Mouse (Mus musculus) embryonic facial prominence, embryonic 10.5 days (tissue): ENCODE data around the gene Tarbp2. TPM values are rescaled to one million over a fixed set of nuclear protein-coding genes. Genes with fewer than 3 reads are reported as not detected.

ENCODE experiments used
- DNase-seq: peaks from one replicate; pipeline ENCODE4 v3.0.0-alpha.2; 2017; ENCODE audit warnings: low spot score
- H3K27ac ChIP-seq: fragments of 300-500 bp; sonication (generic); replicated peaks from 2 replicates; pipeline ENCODE4 v1.5.1; 2016; ENCODE audit warnings: mild to moderate bottlenecking
- H3K27me3 ChIP-seq: fragments of 300-500 bp; sonication (generic); replicated peaks from 2 replicates; pipeline ENCODE4 v1.6.1; 2016; ENCODE audit warnings: low read depth, mild to moderate bottlenecking; ENCODE audit not compliant: poor library complexity, severe bottlenecking
- H3K36me3 ChIP-seq: fragments of 300-500 bp; sonication (generic); replicated peaks from 2 replicates; pipeline ENCODE4 v1.6.1; 2016; ENCODE audit warnings: mild to moderate bottlenecking, moderate library complexity
- H3K4me1 ChIP-seq: fragments of 300-500 bp; sonication (generic); 2 replicates; pipeline ENCODE4 v1.6.1; 2016
- H3K4me3 ChIP-seq: fragments of 300-500 bp; sonication (generic); 2 replicates; pipeline ENCODE4 v1.5.1; 2016; ENCODE audit warnings: mild to moderate bottlenecking, moderate library complexity
- H3K9me3 ChIP-seq: fragments of 300-500 bp; sonication (generic); 2 replicates; pipeline ENCODE4 v1.6.1; 2016; ENCODE audit warnings: mild to moderate bottlenecking
- WGBS: fragments of 180-500 bp; shearing (Covaris S2); methylation state at CpG from one replicate; pipeline ENCODE4 v1.1.7; 2016; 5-methylcytosine and 5-hydroxymethylcytosine counted together
- polyA plus RNA-seq: library from polyadenylated mRNA; unstranded; fragments of >200 nt; fragmentation: Nextera tagmentation; extraction: Ambion mirVana; gene quantifications from 2 replicates; pipeline ENCODE4 v1.2.1, GENCODE M21; 2016

Tarbp2 gene
- polyA plus RNA-seq, 1 experiment from 2014 or later = 140 TPM

DNA sequence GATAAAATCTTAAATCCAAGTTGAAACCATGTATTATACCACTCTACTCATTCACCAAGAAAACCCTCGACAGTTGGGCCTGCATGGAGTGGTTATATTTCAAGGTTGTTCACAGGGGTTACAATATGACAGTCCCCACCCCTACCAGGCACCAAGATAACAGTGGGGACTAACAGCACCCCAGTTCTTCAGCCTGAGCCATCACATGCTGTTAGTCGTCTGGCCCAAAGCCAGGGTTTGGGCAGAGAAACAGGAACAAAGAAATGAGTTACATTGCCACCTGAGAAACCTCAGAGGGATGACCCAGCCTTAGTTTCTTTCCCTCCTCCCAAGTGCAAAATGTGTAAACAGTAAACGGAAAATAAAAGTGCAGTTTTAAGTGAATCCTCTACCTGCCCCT lies 18.6 kb upstream of the Tarbp2 start:
- Histone ChIP-seq H3K4me3 (no peak overlapping the region), H3K4me1 (no peaks in the 10 kb centered on the region), H3K9me3 (no peaks in the 10 kb centered on the region), H3K27me3 (no peaks in the 10 kb centered on the region), H3K36me3 (peaks cover 99% of the 10 kb centered on the region), H3K27ac (no peak overlapping the region)
- no peak for DNase-seq
- WGBS = 82% methylated on average over 3 of the region's 3 CpGs

DNA sequence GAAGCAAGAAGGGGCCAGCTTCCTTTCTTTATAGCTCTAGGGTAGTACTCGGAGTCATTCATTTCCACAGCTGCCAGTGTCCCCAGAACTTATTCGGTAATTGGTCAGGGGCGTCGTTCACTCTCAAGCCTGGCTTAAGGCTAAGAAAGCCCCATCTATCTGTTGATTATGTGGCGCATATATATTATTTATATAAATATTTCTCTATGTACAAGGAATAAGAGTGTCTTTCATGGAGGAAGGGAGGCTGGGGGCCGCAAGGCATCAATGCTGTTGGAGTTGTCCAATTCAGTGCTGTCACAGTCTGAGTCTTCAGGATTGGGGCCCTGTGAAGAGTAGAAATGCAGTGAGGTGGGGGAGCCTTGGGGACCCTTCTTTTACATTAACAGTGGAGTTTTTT lies 18.1 kb upstream of the Tarbp2 start:
- H3K27me3 ChIP-seq = no peaks in the 10 kb centered on the region
- peaks cover 99% of the 10 kb centered on the region for H3K36me3 ChIP-seq
- no peak overlapping the region for H3K4me3 ChIP-seq
- DNase-seq = no peak
- no peaks in the 10 kb centered on the region for H3K4me1 ChIP-seq
- no peaks in the 10 kb centered on the region for H3K9me3 ChIP-seq
- WGBS = 92% methylated on average over 6 of the region's 6 CpGs
- no peak overlapping the region for H3K27ac ChIP-seq

DNA sequence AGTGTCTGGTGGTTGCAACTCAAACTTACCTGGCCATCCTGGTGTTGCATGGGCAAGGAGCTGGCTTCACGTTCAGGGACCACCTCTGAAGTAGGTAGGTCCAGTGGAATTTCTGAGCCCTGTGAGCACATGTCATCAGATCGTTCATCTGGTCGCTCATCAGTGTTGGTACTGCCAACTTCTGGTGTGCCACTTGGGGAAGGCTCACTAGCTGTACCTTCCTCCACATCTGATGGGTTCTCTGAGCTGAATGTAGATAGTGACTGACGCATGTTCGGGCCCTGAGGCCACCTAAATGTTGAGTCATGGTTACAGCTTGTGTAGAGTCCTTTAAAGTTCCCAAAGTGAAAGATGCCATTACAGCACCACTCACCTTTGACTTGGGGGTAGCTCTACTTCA lies 17.5 kb upstream of the Tarbp2 start:
- no peak for DNase-seq
- H3K27ac ChIP-seq = no peak overlapping the region
- H3K36me3 ChIP-seq = peaks cover 99% of the 10 kb centered on the region
- H3K4me1 ChIP-seq = peaks cover 3% of the 10 kb centered on the region; the same call in 1 of the 2 replicates
- no peak overlapping the region for H3K4me3 ChIP-seq
- 94% methylated on average over 5 of the region's 5 CpGs for WGBS
- no peaks in the 10 kb centered on the region for H3K27me3 ChIP-seq
- H3K9me3 ChIP-seq = no peaks in the 10 kb centered on the region

DNA sequence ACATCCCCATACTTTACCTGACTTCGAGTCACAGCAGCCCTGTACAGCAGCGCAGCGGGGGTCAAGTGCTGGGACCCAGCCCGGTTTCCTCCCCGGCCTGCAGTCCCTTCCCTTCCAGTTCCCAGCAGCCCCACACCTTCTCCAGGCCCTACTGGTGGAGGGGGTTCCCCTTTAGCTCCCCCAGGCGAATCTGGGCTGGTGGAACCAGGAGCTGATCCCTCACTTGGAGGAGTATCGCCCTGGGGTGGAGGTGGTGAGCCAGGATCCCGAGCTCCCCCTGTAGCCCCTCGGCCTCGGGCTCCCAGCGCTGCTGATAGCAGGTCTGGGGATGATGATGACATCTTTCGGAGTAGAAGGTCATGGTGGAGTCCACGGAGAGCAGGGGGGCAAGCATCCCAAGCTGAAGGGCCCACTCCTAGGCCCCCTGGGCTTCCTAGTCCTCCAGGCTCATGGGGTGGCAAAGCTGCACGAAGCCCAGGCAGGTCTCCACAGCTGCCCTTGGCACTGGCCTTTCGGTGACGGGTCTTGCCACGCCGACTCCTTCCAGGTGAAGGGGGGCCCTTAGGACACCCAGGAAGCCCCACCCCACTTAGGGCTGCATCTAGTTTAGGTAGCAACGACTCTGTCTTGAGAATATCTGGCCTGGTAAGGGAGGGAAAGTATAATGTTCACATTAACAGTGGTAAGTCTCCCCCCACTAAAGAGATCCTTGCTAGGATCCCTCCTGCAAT lies 16.7 kb upstream of the Tarbp2 start:
- 89% methylated on average over 19 of the region's 19 CpGs for WGBS

DNA sequence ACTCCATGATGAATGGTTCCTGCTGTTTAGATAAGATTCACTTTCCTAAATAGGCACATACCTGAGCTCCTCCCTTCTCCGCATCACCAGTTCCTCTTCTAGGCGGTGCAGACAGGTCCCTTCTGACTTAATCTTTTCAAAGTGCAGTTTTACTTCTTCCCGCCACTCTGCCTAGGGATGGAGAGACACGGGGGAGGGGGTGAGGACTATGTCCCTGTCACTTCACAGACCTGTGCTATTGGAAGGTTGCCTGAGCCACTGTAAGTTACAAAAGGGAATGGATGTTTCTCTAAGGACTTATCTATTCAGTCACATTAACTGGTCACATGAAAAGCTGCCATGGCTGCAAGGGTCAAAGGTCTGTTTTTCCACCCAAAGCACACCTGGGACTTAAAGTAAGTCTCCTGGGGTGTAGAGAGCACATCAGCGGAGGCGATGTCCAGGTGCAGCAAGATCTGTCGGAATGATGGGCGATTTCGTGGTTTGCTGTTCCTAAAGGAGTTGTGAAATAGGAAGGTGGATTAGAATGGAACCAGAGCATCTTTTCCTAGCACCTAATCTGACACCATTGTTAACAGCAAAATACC lies 15.6 kb upstream of the Tarbp2 start:
- Histone ChIP-seq H3K36me3 (peaks cover 96% of the 10 kb centered on the region), H3K27me3 (no peaks in the 10 kb centered on the region), H3K4me3 (no peak overlapping the region), H3K27ac (no peak overlapping the region), H3K4me1 (peaks cover 6% of the 10 kb centered on the region; the same call in 1 of the 2 replicates), H3K9me3 (no peaks in the 10 kb centered on the region)
- WGBS = 78% methylated on average over 9 of the region's 9 CpGs
- no peak for DNase-seq

More for the DNA sequence above, 16.7 kb upstream of the Tarbp2 start:
- Histone ChIP-seq H3K4me3 (no peak overlapping the region), H3K9me3 (no peaks in the 10 kb centered on the region), H3K4me1 (peaks cover 6% of the 10 kb centered on the region; the same call in 1 of the 2 replicates), H3K36me3 (peaks cover 99% of the 10 kb centered on the region), H3K27me3 (no peaks in the 10 kb centered on the region), H3K27ac (no peak overlapping the region)
- DNase-seq = no peak

DNA sequence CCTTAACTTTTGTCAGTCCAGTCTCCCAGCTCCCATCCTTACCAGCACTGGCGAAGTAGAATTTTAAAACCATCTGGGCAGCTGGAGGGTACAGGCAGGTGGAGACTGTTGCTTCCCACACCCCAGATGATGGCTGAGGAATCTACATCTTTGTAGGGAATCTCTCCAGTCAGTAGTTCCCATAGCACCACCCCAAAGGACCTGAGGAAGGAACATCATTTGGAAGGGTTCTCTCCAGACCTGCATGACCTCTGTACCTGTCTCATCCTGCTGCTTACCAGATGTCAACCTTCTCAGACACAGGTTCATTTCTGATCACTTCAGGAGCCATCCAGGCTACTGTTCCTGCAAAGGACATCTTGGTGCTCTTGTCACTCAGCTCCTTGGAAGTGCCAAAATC lies 14.5 kb upstream of the Tarbp2 start, which contains the start of gene Gm10337:
Gm10337 (plus strand) TSS at position 276 of the 400 bp plus-strand sequence.
- Histone ChIP-seq H3K36me3 (peaks cover 95% of the 10 kb centered on the region), H3K27me3 (no peaks in the 10 kb centered on the region), H3K4me3 (no peak within 1 kb of the TSS), H3K9me3 (no peaks in the 10 kb centered on the region), H3K4me1 (peaks cover 6% of the 10 kb centered on the region; the same call in 1 of the 2 replicates), H3K27ac (no peak within 1 kb of the TSS)
- WGBS = 93% methylated on average over 1 of the region's 1 CpGs
- DNase-seq = no peak

DNA sequence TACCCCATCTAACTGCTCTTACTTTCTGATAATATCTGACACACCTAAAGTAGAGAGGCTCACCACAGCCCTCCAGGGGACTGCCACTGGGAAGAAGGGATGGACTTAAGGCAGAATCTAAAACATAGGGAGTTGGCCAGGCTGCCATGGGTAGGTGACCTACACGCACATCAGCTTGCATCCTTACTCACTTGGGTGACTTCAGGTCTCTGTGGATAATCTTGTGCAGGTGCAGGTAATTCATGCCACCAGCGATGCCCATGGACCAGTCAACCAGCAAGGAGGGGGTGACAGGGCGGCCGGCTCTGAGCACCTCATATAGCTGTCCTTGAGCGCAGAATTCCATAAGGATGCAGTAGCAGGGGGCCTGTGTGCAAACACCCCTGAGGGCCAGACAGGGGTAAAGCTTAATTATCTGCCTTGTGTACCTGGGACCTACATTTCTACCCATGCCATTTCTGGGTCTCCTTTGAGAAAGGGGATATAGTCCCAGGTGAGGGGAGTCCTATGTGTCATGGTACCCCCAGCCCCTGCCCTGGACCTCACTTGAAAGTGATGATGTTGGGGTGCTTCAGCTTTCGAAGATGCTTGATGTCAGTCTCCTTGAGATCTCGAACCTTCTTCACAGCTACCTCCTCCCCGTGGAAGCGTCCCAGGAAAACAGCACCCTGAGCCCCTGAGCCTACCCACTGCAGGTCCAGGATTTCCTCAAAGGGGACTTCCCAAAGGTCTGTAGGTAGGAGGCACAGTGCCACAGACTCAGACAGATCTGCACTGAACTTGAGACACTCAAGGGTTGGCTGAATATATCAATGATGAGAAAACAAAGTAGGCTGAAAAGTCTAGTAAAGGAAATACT lies 13.8 kb upstream of the Tarbp2 start:
- H3K4me3 ChIP-seq = no peak overlapping the region
- DNase-seq = no peak
- no peak overlapping the region for H3K27ac ChIP-seq
- WGBS = 89% methylated on average over 9 of the region's 9 CpGs
- H3K27me3 ChIP-seq = no peaks in the 10 kb centered on the region
- no peaks in the 10 kb centered on the region for H3K9me3 ChIP-seq
- peaks cover 6% of the 10 kb centered on the region; the same call in 1 of the 2 replicates for H3K4me1 ChIP-seq
- peaks cover 93% of the 10 kb centered on the region for H3K36me3 ChIP-seq

DNA sequence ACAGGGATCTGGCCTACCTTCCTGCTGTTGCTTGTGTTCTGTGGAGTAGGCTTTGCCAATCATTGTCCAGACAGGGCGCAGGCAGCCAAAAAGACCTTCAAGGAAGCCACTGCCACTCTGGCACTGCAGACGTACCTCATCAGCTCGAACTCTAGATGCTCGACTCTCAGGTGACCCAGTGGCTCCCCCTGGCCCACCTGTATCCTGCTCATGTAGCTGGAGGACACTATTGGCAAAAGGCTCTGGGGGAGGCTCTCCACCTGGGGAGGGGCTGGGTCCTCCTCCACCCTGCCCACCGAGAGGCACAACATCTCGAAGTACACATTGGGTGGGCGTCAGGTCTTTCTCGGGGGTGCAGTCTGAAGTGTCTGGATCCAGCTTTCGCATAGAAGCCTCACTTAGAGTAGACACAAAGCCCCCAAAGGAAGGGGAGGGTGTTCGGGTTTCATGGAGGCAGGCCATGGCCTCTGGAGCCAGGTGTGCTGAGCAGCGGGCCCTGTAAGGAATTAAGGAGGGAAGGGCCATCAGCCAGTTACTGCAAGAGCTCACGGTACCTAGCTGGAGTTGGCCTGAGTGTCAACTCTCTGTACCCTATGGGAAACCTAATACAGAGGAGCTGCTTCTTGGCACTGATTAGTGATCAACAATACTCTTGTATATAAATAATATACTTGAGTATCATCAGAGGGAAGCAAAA lies 12.8 kb upstream of the Tarbp2 start:
- Histone ChIP-seq H3K9me3 (no peaks in the 10 kb centered on the region), H3K4me3 (no peak overlapping the region), H3K27ac (no peak overlapping the region), H3K27me3 (no peaks in the 10 kb centered on the region), H3K36me3 (peaks cover 83% of the 10 kb centered on the region), H3K4me1 (peaks cover 15% of the 10 kb centered on the region)
- 79% methylated on average over 12 of the region's 12 CpGs for WGBS
- no peak for DNase-seq

DNA sequence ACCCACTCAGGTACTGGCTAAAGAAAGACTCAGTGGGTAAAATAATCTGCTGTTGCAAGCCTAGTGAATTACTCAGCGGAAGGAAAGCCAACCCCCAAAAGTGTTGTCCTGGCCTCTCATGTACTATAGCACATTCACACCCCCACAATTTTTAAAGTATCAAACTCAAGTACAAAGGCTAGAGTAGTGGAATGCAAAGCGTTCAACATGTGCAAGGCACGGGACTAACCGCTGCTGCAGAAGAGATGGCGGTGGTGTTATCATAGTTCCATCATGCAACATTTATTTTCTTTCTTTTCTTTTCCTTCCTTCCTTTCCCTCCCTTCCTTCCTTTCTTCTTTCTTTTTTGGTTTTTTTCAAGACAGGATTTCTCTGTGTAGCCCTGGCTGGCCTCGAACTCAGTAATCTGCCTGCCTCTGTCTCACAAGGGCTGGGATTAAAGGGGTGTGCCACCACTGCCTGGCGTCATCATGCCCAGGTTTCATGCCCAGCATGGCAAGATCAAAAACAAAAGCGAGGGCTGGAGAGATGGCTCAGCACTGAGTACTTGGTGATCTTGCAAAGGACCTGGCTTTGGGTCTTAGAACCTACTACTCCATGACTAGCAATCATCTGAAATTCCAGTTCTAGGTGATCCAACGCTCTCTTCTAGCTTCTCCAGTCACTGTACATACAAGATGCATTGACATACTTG lies 12.1 kb upstream of the Tarbp2 start:
- Histone ChIP-seq H3K4me3 (no peak overlapping the region), H3K27me3 (no peaks in the 10 kb centered on the region), H3K4me1 (peaks cover 22% of the 10 kb centered on the region), H3K36me3 (peaks cover 76% of the 10 kb centered on the region), H3K9me3 (no peaks in the 10 kb centered on the region), H3K27ac (no peak overlapping the region)
- 92% methylated on average over 9 of the region's 9 CpGs for WGBS
- DNase-seq = no peak

DNA sequence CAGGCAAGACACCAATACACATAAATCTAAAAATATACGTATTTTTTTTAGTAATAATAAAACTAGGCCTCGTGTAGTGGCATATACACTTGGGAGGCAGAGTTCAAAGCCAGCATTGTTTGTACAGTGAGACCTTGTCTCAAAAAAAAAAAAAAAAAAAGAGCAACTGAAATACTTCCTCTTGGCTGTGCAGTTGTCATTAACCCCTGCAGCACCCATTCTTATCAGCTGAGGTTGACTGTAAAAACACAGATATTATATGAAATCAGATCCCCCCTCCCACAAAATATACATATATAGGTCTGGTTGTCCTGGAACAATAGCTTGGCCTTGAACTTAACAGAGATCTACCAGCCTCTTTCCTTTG lies 11.5 kb upstream of the Tarbp2 start:
- no peak for DNase-seq
- 69% methylated on average over 2 of the region's 2 CpGs for WGBS
- no peak overlapping the region for H3K27ac ChIP-seq
- no peak overlapping the region for H3K4me3 ChIP-seq
- H3K4me1 ChIP-seq = peaks cover 28% of the 10 kb centered on the region
- H3K9me3 ChIP-seq = no peaks in the 10 kb centered on the region
- peaks cover 70% of the 10 kb centered on the region for H3K36me3 ChIP-seq
- H3K27me3 ChIP-seq = no peaks in the 10 kb centered on the region

DNA sequence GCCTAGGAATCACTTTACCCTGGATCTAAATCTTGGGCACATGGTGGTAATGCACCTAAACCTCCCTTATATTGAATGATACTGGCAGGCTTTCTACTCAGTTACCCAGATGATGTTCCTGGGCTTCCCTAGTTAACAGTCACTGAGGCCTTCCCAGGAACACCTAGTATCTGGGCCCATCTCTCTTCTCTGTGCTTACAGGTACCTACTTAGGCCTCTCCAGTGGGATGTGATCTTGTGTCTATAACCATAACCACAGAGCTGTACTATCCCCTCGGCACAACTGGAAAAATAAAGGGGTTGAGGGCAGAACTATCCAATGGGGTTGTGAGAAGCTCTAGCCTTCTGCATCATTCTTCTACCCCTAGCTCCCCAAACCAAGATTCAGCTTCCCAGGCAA lies 11.1 kb upstream of the Tarbp2 start:
- no peak overlapping the region for H3K4me3 ChIP-seq
- 92% methylated on average over 1 of the region's 1 CpGs for WGBS
- H3K4me1 ChIP-seq = peaks cover 32% of the 10 kb centered on the region
- peaks cover 66% of the 10 kb centered on the region for H3K36me3 ChIP-seq
- no peak for DNase-seq
- no peaks in the 10 kb centered on the region for H3K27me3 ChIP-seq
- no peak overlapping the region for H3K27ac ChIP-seq
- no peaks in the 10 kb centered on the region for H3K9me3 ChIP-seq

DNA sequence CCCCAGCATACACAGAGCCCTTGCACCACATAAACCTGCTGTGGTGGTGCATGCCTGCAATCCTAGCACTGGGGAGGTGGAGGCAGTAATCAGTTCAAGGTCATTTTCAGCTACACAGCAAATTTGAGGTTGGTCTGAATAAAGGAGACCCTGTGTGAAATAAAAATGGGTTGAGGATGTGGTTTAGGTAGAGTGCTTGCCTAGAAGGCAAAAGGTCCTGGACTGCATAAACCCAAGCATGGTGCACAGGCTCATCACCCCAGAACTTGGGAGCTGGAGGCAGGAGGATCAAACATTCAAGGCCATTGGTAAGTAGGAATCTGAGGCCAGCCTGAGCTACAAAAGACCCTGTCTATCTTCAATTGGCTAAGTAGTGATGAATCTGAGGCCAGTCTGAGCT lies 10.4 kb upstream of the Tarbp2 start:
- Histone ChIP-seq H3K4me1 (peaks cover 39% of the 10 kb centered on the region), H3K4me3 (no peak overlapping the region), H3K27ac (no peak overlapping the region), H3K9me3 (no peaks in the 10 kb centered on the region), H3K36me3 (peaks cover 59% of the 10 kb centered on the region), H3K27me3 (no peaks in the 10 kb centered on the region)
- no peak for DNase-seq
